Mouse (Mus musculus): ENCODE measurements around the gene Abtb2. TPM values are rescaled to one million over a fixed set of nuclear protein-coding genes. Genes with fewer than 3 reads are reported as not detected.

The Abtb2 gene
- total and polyA plus RNA-seq, 2 experiments from 2014 or later = 12.3 to 45.9 TPM

DNA sequence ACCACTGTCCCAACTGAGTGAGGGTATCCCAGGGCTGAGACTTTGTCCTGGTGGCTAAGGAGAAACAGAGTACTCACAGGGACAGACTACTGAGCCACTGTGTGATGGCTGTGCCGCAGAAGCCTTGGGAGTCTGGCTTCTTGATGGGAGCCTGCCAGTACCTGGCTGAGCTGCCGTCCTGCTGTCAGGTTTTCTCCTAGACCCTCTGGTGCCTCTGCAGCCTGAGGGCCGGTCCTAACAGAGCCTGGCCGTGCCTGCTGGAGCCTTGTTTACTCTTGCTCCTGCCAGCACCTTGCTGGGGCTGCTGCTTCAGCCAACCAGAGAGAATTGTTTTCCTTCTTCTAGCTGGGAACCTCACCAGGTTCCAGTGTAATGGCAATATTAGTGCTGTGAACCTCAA, 148.3 kb downstream of the Abtb2 start:
- Histone ChIP-seq H3K9ac (replicated peaks; ENCODE audit: low read depth, low read length) (no peak overlapping the region), H3K9me3 (replicated peaks; ENCODE audit: control insufficient read depth, low read length) (no peaks in the 10 kb centered on the region), H3K27me3 (ENCODE audit: control insufficient read depth, insufficient read depth, low read length) (no peaks in the 10 kb centered on the region), H3K4me3 (ENCODE audit: low read depth, low read length) (no peak overlapping the region), H3K36me3 (replicated peaks; ENCODE audit: control insufficient read depth, insufficient read depth, low read length) (peaks cover 88% of the 10 kb centered on the region), H3K27ac (ENCODE audit: low read depth) (no peak overlapping the region), H3K4me2 (ENCODE audit: low read depth, low read length) (no peak overlapping the region), H3K4me1 (ENCODE audit: control insufficient read depth, insufficient read depth) (no peaks in the 10 kb centered on the region)
- DNase-seq (ENCODE audit: low spot score) = no peak
- WGBS = 82% methylated on average over 4 of the region's 4 CpGs
- no peak for ATAC-seq (ENCODE audit: insufficient read depth, low read depth)
- no peak for TF ChIP-seq CTCF (IDR thresholded peaks at IDR 0.05; ENCODE audit: low read depth)
- no peak for TF ChIP-seq EP300 (IDR thresholded peaks at IDR 0.05; ENCODE audit: low read depth)

DNA sequence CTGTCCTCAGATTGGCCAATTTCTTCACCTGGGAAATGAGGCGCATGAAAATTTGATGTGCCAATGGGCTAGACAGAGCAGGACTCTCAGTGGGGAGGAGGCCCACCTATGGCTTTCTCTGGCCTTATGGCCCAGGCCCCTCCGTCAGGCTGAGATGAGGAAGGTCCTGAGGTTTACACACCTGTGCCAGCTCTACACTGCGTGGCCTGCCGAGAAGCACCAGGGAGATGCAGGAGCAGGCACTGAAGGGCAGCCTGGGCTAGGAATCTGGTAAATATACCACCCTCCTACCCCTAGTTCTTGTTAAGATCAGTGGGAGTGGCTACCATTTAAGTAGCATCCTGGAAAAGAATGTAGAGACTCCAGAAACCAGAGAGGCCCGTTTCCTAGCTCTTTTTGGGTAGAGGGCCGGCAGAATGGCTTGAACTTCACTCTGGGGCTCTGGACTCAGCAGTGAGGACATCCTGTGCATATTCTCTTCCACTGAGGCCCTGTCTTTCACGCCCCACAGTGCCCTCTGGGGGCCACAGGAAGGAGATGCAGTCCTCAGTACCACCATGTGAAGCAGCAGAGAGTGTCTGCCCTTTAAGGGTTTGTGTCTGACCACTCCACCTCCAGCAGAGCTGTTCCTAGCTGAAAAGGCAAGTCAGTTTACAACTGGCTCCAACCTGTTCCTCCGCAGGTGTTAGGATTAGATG, 152.6 kb downstream of the Abtb2 start:
- Histone ChIP-seq H3K4me3 (ENCODE audit: low read depth, low read length) (no peak overlapping the region), H3K36me3 (replicated peaks; ENCODE audit: control insufficient read depth, insufficient read depth, low read length) (peaks cover 71% of the 10 kb centered on the region), H3K9me3 (replicated peaks; ENCODE audit: control insufficient read depth, low read length) (no peaks in the 10 kb centered on the region), H3K27ac (ENCODE audit: low read depth) (no peak overlapping the region), H3K4me2 (ENCODE audit: low read depth, low read length) (no peak overlapping the region), H3K27me3 (ENCODE audit: control insufficient read depth, insufficient read depth, low read length) (no peaks in the 10 kb centered on the region), H3K9ac (replicated peaks; ENCODE audit: low read depth, low read length) (no peak overlapping the region), H3K4me1 (ENCODE audit: control insufficient read depth, insufficient read depth) (no peaks in the 10 kb centered on the region)
- TF ChIP-seq EP300 (IDR thresholded peaks at IDR 0.05; ENCODE audit: low read depth) (no peak), CTCF (IDR thresholded peaks at IDR 0.05; ENCODE audit: low read depth) (peak; percentile 96)
- DNase-seq (ENCODE audit: low spot score) = peak; percentile 83
- 58% methylated on average over 8 of the region's 8 CpGs for WGBS
- ATAC-seq (ENCODE audit: insufficient read depth, low read depth) = peak; percentile 78

DNA sequence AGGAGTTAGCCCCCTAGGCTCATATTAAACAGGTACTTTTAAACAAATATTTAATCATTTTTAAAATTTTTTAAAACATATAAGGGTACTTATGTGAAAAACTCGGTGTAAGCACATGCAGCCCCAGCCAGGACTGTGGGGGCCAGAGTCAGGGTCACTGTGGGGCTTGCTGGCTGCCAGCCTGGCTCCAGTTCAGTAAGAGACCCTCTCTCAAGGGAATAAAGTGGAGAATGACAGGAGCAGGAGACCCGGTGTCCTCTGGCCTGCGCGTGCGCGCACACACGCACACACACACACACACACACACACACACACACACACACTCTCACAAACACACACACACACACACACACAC, 153.2 kb downstream of the Abtb2 start:
- ATAC-seq (ENCODE audit: insufficient read depth, low read depth) = no peak

DNA sequence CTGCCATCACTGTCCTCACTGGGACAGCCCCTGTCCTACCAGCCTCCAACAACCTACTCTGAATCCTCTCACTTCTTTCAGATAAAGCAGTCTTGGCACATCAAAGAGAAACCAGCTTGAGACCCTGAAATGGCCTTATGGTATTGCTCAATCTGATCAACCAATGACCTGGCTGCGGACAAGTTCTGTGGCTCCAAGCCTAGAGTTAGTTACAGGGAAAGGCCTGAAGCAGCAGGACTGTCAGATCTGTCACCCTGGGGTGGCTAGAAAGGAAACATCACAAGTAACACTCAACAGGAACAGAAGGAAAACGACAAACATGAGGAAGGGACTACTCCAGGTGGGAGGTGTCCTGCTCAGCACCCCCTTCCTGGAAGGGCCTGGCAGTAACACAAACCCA, 158.4 kb downstream of the Abtb2 start:
- Histone ChIP-seq H3K9me3 (replicated peaks; ENCODE audit: control insufficient read depth, low read length) (no peaks in the 10 kb centered on the region), H3K4me3 (ENCODE audit: low read depth, low read length) (no peak overlapping the region), H3K36me3 (replicated peaks; ENCODE audit: control insufficient read depth, insufficient read depth, low read length) (peaks cover 68% of the 10 kb centered on the region), H3K4me2 (ENCODE audit: low read depth, low read length) (no peak overlapping the region), H3K27ac (ENCODE audit: low read depth) (no peak overlapping the region), H3K27me3 (ENCODE audit: control insufficient read depth, insufficient read depth, low read length) (no peaks in the 10 kb centered on the region), H3K9ac (replicated peaks; ENCODE audit: low read depth, low read length) (no peak overlapping the region), H3K4me1 (ENCODE audit: control insufficient read depth, insufficient read depth) (no peaks in the 10 kb centered on the region)
- DNase-seq (ENCODE audit: low spot score) (no peak), ATAC-seq (ENCODE audit: insufficient read depth, low read depth) (no peak)
- WGBS = 76% methylated on average over 2 of the region's 2 CpGs
- TF ChIP-seq EP300 (IDR thresholded peaks at IDR 0.05; ENCODE audit: low read depth) = no peak

More for the DNA sequence above, 153.2 kb downstream of the Abtb2 start:
- Histone ChIP-seq H3K4me3 (ENCODE audit: low read depth, low read length) (no peak overlapping the region), H3K4me2 (ENCODE audit: low read depth, low read length) (no peak overlapping the region), H3K4me1 (ENCODE audit: control insufficient read depth, insufficient read depth) (no peaks in the 10 kb centered on the region), H3K27ac (ENCODE audit: low read depth) (no peak overlapping the region), H3K27me3 (ENCODE audit: control insufficient read depth, insufficient read depth, low read length) (no peaks in the 10 kb centered on the region), H3K9ac (replicated peaks; ENCODE audit: low read depth, low read length) (no peak overlapping the region), H3K9me3 (replicated peaks; ENCODE audit: control insufficient read depth, low read length) (no peaks in the 10 kb centered on the region), H3K36me3 (replicated peaks; ENCODE audit: control insufficient read depth, insufficient read depth, low read length) (peaks cover 72% of the 10 kb centered on the region)
- no peak for DNase-seq (ENCODE audit: low spot score)
- 92% methylated on average over 7 of the region's 7 CpGs for WGBS
- TF ChIP-seq CTCF (IDR thresholded peaks at IDR 0.05; ENCODE audit: low read depth) (no peak), EP300 (IDR thresholded peaks at IDR 0.05; ENCODE audit: low read depth) (no peak)

DNA sequence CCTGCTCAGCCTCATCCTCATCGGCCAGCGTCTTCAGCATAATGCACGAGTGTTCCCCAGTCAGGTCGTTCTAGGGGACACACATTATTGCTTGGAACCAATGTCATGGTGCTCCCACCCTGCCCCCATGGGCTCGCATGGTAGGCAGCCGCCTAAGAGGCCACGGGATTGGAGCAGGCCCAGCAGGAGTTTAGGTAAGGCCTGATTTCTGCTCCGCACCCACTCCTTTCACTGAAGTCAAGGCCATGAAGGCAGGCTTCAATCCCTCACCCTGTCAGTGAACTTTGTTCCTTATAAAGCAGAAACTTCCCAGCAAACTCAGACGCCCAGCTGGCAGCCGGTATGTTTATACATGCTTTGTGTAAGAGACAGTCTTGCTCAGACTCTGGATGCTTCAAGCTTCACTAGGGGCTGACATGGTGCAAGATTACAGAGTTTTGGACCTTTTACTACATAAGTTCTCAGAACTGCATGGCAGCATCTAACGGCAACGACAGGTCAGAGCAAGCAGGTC, 162.0 kb downstream of the Abtb2 start:
- Histone ChIP-seq H3K4me3 (ENCODE audit: low read depth, low read length) (no peak overlapping the region), H3K27ac (ENCODE audit: low read depth) (no peak overlapping the region), H3K4me1 (ENCODE audit: control insufficient read depth, insufficient read depth) (no peaks in the 10 kb centered on the region), H3K27me3 (ENCODE audit: control insufficient read depth, insufficient read depth, low read length) (no peaks in the 10 kb centered on the region), H3K9me3 (replicated peaks; ENCODE audit: control insufficient read depth, low read length) (no peaks in the 10 kb centered on the region), H3K36me3 (replicated peaks; ENCODE audit: control insufficient read depth, insufficient read depth, low read length) (peaks cover 83% of the 10 kb centered on the region), H3K4me2 (ENCODE audit: low read depth, low read length) (no peak overlapping the region), H3K9ac (replicated peaks; ENCODE audit: low read depth, low read length) (no peak overlapping the region)
- 86% methylated on average over 12 of the region's 12 CpGs for WGBS
- no peak for DNase-seq (ENCODE audit: low spot score)
- TF ChIP-seq CTCF (IDR thresholded peaks at IDR 0.05; ENCODE audit: low read depth) (no peak), EP300 (IDR thresholded peaks at IDR 0.05; ENCODE audit: low read depth) (no peak)
- no peak for ATAC-seq (ENCODE audit: insufficient read depth, low read depth)

- Histone ChIP-seq H3K9me3 (replicated peaks; ENCODE audit: control insufficient read depth, low read length) (no peaks in the 10 kb centered on the region), H3K9ac (replicated peaks; ENCODE audit: low read depth, low read length) (no peak overlapping the region), H3K4me2 (ENCODE audit: low read depth, low read length) (no peak overlapping the region), H3K4me3 (ENCODE audit: low read depth, low read length) (no peak overlapping the region), H3K27ac (ENCODE audit: low read depth) (no peak overlapping the region), H3K4me1 (ENCODE audit: control insufficient read depth, insufficient read depth) (no peaks in the 10 kb centered on the region), H3K27me3 (ENCODE audit: control insufficient read depth, insufficient read depth, low read length) (no peaks in the 10 kb centered on the region), H3K36me3 (replicated peaks; ENCODE audit: control insufficient read depth, insufficient read depth, low read length) (peaks cover 76% of the 10 kb centered on the region)
- WGBS = 82% methylated on average over 8 of the region's 8 CpGs
- ATAC-seq (ENCODE audit: insufficient read depth, low read depth) (no peak), DNase-seq (ENCODE audit: low spot score) (no peak)
- TF ChIP-seq CTCF (IDR thresholded peaks at IDR 0.05; ENCODE audit: low read depth) = no peak
- TF ChIP-seq EP300 (IDR thresholded peaks at IDR 0.05; ENCODE audit: low read depth) = no peak
Observed at GRCm38 (mm10) chr2:103730999-103731398, 164.9 kb downstream of the Abtb2 start.
